Mouse (Mus musculus) lung, adult 2 months (tissue): ENCODE measurements around the gene Rgs3.

Source experiments
- CTCF ChIP-seq: fragments of 200-500 bp; IDR thresholded peaks from 2 replicates; pipeline ENCODE4 v1.5.1; 2011; ENCODE audit warnings: mild to moderate bottlenecking, low read length, control low read depth; ENCODE audit not compliant: insufficient read depth
- POLR2A ChIP-seq: fragments of 200-500 bp; IDR thresholded peaks from 2 replicates; pipeline ENCODE4 v1.6.1; 2011; ENCODE audit warnings: low read depth, mild to moderate bottlenecking, control low read depth, low read length, borderline replicate concordance; ENCODE audit errors: extremely low read depth

DNA sequence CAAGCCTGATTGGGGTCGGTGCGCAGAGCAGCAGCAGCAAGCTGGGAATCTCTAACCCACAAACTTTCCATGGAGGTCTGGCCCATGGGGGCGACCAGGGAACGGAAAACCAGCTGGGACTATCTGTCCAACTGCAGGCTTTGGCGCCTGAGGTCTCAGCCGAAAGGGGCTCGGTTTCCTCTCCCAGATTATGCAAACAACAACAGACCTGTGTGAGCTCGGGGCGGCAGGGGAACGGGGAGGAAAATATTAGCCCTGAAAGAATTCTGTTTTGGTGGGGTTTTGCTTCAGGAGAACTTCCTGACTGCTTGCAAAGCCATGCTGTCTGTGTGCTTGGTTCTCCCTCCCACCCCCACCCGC lies 81.6 kb downstream of the Rgs3 start:
- TF ChIP-seq POLR2A (no peak), CTCF (no peak)
